Mouse (Mus musculus) C2C12 (cell line): Measurements from ENCODE around the gene Rnf126.

Experiments
- CEBPB ChIP-seq: IDR thresholded peaks from one replicate; pipeline ENCODE4 v1.6.1; 2011; ENCODE audit warnings: low read depth, mild to moderate bottlenecking, control low read depth, moderate library complexity
- CTCF ChIP-seq: IDR thresholded peaks from one replicate; pipeline ENCODE4 v1.5.1; 2011; ENCODE audit not compliant: control insufficient read depth, insufficient read depth, insufficient read length
- FOSL1 ChIP-seq: IDR thresholded peaks from one replicate; pipeline ENCODE4 v1.8.0; 2011; ENCODE audit warnings: mild to moderate bottlenecking, low read length; ENCODE audit not compliant: poor library complexity, insufficient read depth, severe bottlenecking
- MAX ChIP-seq: IDR thresholded peaks from one replicate; pipeline ENCODE4 v1.6.1; 2011; ENCODE audit warnings: mild to moderate bottlenecking, control low read depth
- MYOD1 ChIP-seq: IDR thresholded peaks from one replicate; pipeline ENCODE4 v1.6.1; 2011; ENCODE audit warnings: low read depth; ENCODE audit not compliant: control insufficient read depth, insufficient read length
- USF1 ChIP-seq: IDR thresholded peaks from one replicate; pipeline ENCODE4 v1.6.1; 2011; ENCODE audit warnings: low read depth, mild to moderate bottlenecking, control low read depth, moderate library complexity

- TF ChIP-seq CEBPB (no peak), USF1 (no peak), CTCF (no peak), FOSL1 (no peak), MAX (no peak), MYOD1 (no peak)
These were observed 28.5 kb downstream of the Rnf126 start for GRCm38 (mm10) chr10:79738259-79738658.
